Mouse (Mus musculus): ENCODE measurements around the gene Pifo.
"Not testable (repeated sequence)": the region's sequence is repeated elsewhere in the genome, so short reads cannot be mapped to it uniquely, and the experiment has no call there.

Gene Pifo

DNA sequence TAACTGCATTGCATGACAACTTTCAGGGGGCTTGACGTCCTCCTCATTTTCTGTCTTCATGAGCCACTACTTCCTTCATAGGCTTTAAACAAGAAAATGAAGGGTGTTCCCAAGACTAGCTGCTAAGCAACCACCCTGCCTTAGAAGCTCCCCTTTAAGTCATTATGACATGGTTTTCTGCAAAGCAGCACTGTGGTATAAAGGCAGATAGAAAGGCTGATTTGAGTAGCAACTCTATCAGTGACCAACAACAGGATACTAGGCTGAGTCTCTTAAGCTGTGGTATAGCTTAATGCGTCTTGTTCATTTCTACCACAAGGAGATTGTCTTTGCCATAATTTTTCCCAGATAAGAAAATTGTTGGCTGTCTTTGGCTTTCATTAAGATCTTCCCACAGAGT, at the start of gene Pifo:
TSS of gene Pifo (minus strand) at position 101 of the 400 bp plus-strand sequence.
- DNase-seq: no peak

DNA sequence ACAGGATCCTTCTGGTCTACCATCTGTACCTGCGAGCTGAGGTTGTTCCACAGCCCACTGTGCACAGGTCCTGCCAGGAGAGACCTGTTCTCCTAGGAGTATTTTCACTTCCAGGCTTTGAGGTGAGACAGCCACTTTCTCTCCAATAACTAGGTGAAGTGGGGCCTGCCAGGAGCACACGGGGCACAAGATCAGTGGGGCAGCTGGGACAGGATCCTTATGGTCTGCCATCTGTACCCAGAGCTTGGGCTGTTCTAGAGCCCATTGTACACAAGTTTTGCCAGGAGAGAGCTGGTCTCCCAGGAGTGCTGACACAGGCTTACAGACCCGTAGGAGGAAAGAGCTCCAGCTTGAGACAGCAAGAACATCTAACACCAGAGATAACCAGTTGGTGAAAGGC, 43.5 kb upstream of the Pifo start:
- no peak for DNase-seq

DNA sequence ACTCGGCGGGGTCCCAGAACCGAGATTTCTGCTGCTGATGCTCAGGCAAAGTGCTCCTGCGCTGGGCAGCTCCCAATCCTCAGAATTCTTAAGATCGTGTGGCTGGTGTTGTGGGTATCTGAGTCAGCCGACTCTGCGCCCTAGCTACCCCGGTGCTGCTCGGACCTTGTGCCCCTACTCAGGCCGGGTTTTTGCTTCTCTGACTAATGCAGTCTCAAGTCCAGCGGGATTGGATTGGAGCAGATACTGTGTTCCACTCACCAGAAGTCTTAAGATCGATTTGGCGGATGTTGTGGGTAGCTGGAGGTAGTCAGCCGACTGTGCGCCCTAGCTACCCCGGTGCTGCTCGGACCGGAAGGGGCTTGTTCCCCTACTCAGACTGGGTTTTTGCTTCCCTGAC, 37.5 kb upstream of the Pifo start:
- no peak for DNase-seq

DNA sequence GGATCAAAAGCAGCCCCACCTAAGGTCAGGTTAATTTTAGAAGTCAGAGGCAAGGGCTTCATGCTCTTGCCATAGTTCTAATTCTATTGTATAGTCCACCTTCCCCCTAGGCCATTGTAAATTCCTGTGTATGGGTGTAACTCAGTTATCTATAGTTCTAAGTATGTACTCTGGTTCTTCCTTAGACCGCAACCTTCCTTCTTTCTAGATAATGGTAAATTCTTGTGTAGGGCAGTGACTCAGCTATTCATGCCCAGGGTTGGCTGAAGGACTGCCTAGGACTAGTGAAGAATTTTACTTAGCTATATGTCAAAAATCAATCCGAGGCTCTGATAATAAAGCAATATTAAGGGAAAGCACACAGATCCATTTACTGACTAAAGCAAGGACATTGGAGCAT, 25.9 kb upstream of the Pifo start:
- no peak for DNase-seq

DNA sequence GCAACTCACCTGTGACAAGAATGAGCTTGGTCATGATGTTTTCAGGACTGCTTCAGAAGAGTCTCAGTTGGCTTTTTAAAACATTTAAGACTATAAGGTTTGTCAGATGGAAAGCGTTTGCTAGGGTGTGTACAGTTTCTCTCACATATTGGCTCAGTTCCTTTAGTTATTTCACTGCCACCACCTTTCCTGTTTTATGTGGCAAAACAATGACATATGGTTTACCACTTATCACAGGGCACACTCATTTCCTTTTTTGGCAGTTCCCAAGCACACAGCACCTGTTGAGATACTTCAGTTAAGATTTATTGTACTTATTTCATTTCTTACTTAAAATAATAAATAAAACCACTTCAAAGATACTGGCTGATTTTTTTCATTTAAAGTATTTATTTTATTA, 18.3 kb upstream of the Pifo start, which contains the start of gene Chil5:
TSS of gene Chil5 (minus strand) at position 34 of the 400 bp plus-strand sequence.
- no peak for DNase-seq

DNA sequence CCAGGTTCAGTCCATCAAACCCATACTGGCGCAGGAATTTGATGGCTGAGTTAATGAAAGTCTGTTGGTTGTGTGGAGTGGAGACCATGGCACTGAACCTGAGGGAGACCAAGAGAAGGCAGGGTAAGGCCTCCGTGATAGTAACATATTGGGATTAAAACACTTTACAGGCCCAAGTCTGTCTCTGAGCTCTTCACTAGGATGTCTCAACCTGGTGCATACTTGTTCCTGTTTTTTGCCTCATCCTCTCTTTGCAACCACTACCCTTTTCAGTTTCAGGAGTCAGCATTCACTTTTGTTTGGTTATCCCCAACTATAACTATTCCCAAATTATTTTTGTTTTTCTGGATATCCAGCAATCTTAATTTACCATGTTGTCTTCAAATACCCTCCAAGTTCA, 9.7 kb upstream of the Pifo start:
- no peak for DNase-seq

DNA sequence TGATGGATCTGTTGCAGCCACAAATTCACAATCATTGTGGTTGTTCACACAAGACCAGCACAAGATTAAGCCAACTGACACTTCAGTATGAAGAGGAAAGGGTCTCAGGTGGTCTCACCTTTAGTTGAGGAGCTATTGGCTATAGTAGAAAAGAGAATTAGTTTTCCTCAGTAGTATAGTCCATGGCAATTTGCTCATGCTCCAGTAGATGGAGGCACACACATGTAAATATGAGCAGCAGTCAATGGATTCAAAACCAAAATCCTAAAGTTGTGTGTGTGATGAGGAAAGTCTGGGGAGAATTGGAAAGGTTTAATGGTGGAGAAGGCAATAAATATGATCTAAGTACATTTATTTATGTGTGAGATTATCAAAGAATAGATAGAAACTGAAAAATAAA, 7.4 kb upstream of the Pifo start:
- DNase-seq: no peak

DNA sequence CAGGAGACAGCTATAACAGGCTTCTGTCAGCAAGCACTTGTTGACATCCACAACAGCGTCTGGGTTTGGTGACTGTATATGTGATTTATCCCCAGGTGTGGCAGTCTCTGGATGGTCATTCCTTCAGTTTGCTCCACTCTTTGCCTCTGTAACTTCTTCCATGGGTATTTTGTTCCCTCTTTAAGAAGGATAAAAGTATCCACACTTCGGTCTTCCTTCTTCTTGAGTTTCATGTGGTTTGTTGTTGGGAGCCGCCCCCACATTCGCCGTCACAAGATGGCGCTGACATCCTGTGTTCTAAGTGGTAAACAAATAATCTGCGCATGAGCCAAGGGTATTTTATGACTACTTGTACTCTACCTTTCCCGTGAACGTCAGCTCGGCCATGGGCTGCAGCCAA, 11.1 kb downstream of the Pifo start:
- DNase-seq: not testable (repeated sequence)

DNA sequence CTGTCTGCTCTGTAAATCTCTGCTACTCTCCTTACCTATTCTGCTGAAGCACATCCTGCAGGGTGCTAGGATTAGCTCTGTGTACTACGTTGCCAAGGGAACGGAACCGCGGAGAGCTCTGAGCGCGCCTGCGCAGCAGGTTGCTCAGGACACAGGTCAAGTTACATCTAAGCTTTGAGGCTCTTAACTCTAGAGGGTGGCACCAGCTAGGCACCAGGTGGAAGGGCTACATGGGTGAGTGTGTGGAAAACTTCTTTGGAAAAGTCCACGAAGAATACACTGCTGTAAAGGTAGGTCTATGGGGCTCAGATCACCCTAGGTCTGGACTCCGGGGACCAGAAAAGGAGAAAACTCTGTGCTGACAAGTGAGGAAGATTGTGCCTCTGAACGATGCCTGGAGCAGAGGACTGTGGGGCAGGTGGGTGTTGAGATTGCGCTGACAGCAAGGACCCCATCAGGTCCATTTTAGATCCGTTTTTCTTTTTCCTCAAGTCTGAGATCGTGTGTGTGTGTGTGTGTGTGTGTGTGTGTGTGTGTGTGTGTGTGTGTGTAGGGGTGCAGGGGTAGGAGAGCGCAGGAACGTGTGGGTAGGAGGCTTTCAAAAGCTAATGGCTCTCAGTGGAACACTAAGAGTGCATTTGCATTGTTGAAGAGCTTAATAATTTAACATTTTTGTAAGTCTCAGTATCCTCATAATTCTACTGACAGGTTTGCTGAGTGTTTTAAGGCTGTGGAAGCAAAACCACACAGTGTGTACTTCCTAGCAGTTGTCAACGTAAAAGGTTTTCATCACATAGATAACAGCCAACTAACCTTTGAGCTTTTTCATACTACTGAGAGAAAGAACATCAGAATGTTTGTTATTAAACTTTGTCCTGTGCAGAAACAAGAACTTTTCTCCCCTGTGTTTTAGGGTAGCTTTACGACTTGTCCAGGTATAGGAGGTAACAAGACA, 12.8 kb downstream of the Pifo start:
- DNase-seq: no peak

DNA sequence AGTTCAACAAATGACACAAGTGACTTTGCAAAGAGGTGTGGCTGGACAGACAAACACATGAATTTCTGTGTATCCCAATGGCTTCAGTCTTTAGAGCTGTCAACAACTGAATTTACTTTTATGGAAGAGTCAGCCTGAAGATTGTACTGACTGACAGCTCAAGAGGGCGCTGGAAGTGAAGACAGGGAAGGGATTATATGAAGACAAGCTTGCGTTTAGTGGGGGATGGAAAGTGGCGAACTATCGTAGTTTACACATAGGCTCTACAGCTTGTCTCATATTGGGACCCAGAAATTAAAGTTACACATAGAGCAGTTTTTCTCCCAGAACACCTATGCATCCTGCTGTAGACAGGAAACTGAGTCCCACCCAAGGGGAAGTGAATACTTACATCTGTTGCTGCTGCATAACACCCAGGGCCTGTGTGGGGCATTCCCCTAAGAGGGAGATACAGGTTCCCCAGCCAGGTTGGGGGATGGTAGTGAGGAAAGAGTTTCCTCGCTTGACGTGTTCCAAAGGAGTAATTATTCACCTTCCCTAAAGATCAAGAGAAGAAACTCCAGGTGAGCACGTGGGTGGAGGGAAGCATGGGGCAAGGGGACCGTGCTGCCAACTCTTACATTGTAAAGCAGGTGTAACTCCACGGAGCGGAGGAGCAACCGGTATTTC, 13.6 kb downstream of the Pifo start:
- DNase-seq: no peak

DNA sequence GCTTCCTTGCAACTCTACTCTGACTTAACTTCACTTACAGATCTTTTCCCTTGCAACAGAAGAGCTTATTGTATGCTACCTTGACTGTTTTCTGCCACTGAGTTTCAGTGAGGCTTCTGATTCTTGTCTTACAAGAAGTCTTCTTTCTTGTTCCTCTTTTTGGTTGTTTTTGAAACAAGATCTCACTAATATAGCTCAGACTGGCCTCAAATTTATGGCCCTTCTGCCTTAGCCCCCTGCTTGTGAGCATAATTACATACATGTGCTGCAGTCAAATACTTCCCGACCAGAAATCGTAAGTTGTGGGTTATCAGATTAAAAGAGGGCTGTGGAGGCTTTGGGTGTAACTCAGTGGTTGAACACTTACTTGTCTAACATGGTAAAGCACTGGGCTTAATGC, 19.7 kb downstream of the Pifo start:
- DNase-seq: no peak

DNA sequence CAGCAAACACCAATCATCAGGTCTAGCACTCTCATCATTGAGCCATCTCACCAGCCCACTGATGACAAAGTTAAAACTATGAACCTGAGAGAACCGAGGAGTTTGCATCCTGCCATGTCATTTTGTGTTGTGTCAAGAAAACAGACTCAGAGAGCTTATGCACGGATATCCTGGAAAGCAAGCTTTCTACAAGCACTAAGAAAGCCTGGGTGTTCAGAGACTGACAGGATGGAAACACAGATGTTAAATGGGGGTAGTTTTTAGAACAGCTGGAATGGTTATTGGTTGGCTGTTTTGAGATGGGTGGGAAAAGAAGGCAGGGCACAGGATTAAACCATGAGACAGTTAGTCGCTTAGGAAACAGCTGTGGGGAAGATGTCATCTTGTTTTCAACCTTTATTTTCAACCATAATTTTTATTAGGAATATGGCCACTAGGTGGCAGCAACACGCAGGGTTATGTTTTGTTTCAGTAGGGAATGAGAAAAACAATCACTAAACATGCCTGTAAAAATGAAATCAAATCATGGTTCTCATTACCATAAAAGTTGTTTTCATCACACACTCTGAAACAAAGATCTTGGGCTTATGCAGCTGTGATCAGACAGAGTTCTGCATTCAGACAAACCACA, 22.7 kb downstream of the Pifo start:
- peak; percentile 66 for DNase-seq

DNA sequence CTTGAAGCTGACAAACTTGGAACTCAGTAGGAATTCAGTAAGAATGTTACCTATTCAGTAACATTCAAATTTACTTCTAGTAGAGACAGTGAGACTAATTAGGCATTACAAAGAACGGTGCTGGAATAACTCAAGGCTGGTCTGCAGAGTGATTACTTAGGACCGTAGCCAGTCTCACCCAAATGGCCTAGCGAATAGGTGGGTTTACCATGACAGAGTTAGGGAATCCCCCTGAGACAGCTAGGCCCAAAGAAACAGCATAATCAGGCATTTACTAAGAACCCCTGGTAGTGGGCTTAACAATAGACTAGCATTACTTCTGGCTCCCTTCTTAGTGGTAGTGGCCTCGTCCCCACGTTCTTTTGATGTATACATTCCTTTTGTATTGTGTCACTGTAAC, 24.8 kb downstream of the Pifo start:
- DNase-seq: not testable (repeated sequence)

DNA sequence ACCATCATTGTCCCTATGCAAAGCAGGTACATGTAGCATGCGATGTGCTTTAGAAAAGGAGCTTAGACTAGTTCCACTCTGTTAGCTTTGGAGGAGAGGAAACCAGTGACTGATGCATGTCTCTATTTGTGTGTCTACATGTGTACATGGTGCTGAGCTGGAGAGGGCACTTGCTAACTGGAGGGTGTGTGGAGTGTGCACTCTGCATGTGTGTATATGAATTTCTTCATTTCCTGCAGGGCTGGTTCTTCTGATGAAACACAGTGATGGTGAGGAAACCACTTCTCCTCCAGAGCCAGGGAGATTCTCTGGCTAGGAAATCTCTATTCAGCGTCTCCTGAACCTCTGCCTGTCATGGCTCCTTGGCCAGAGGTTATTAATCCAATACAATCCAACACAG, 40.3 kb downstream of the Pifo start:
- no peak for DNase-seq

DNA sequence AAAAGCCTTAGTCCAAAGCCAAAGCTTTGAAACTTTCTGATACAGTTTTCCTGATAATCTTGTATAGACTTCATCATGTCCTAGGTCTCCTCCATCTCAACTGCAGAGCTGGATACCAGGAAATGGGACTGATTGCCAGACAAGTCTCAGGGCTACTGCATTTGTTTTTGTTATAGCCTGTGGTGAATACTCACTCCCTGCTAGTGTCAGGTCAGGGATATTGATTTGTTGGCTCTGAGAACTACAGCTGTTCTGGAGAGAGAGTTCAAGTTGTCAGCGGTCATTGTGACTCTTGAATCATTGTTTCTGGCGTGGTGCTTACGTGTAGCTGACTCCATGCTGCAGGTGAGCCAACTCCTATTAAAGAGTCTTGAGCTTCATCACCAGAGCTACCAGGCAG, 41.0 kb downstream of the Pifo start, which contains the start of gene Ovgp1:
TSS of gene Ovgp1 (plus strand) at position 301 of the 400 bp plus-strand sequence.
- DNase-seq: no peak

DNA sequence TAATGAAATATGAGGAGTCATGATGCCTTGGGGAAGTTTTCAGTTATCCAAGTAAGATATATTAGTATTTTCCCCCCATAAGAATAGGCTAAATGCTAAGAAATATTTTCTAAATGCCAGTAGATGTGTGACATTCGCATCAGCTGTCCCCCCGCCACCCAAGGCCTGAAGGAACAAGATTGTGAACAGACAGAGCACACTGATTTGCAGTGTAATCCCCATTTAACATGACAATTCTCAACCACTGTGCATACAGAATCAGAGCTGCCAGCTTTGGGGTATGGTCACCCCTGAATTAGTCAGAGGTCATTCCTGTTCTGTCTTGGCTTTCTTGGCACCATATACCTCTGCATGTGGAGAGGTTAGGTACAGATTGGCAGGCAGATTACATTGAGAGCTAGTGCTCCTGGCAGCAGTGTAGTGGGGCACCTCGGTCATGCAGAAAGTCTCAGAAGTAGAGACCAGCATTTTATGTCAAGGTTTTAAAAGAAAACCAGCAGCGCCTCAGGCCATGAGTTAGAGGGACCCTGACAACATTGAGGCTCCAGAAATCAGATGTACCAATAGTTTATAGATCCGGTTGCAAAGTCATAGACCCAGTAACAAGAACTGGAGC, 42.5 kb downstream of the Pifo start:
- DNase-seq: no peak

DNA sequence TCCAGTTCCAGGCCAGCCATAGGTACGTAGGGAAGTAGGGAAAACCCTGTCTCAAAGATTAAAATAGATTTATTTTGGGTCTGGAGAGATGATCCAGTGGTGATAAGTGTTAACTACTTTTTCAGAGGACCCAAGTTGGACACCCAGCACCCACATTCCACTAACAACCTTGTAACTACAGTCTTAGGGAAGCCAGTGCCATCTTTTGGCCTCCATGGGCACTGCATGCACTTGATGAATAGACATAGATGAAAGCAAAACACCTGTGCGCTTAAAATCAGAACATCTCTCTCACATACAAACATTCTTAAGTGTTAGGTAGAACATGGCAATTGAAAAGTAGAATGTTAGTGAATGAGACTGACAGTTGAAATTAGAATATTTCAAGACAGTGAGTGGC, 53.7 kb downstream of the Pifo start:
- no peak for DNase-seq

DNA sequence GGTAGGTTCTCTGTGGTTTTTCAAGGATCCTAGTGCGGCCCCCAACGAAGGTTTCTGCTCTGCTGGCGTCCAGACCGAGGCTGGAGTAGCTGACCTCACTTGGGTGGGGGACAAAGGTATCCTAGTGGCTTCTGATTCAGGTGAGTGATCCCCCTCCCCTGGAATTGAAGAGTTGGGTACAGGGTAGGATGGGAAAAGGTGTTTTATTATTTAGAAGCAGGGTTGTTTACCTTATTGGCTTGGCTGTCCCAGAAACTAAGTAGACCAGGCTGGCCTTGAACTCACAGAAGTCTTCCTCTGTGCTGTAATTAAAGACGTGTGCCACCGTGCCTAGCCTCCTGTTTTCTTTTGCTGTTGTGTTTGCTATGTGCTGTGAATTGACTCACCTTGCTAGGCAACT, 54.4 kb downstream of the Pifo start, which contains the start of gene Atp5f1:
TSS of gene Atp5f1 (minus strand) at position 101 of the 400 bp plus-strand sequence.
- no peak for DNase-seq

DNA sequence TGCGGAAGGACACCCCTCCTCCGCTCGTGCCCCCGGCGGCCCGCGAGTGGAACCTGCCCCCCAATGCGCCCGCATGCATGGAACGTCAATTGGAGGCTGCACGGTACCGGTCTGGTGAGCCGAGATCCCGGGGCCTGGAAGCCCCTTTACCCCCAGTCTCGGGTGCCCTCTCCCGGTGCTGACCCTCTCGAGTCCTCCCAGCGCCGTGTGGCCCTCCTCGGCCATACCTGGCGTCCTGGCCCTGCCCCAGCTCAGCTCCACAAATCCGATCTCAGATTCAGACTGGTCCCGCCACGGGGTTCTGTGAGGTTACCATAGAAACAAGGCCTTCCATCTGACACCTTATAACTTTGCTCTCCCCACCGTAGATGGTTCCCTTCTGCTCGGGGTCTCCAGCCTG, 54.9 kb downstream of the Pifo start:
- DNase-seq: no peak

DNA sequence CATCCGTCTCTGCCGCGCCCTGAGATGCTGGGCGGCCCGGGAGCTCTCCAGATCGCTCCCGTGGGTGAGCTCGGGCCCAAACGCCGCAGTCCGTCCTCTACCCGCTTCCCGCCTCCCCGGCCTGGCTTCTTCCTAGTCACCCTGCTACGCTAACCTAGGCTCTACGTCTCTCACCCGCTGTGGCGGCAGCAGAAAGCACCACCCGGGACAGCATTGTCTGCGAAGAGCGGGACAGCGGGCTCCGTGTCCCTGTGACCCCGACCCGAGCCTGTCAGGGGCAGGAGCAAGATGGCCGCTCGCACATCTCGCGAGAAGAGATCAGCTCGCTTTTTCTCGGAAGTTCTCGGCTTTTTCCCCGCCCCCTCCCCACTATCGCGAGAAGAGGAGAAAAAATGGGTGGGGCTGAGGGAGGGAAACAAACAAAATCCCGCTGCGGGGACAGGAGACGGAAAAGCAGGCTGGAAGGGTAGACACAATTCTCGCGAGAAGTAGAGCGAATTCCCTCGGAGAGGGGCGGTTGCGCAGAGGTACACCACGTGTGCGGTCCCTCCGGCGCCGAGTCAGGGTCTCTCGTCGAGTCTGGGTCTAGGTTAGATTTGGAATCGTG, 55.4 kb downstream of the Pifo start, which contains the start of gene Wdr77:
TSS of gene Wdr77 (plus strand) at position 396 of the 607 bp plus-strand sequence.
- peak; percentile 95 for DNase-seq

DNA sequence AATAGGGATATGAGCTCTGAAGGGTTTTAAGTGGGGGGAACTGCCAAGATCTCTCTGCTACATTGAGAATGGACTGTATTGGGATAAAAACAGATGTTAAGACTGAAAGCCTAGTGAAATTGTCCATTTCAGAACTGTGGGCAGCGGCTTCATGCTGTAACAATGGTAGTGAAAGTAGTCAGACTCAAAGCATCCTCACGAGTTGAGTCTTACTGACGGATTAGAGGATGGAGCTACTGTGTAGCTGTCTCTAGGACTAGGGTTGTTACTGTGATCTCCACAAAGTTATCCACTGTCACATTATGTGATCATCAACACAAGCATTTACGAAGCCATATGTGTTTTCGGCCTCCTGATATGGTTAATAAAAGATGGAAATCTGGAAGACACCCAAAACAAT, 56.2 kb downstream of the Pifo start:
- no peak for DNase-seq

DNA sequence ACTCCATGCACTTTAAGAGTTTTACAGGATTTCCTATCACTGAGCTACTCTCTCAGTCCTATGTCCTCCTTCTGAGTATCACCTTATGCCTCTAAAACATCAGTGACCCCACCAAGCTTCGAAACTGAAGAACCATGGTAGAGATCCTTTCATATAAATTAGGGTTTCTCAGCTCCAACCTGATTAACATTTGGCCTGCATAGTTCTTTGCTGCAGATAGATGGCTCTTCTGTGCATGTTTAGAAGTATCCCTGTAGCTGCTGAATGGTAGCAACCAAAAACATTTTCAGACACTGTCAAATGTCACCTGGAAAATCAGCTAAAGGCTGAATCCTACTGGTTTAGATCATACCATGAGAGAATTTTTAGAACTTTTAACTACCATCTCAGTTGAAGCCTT, 57.2 kb downstream of the Pifo start:
- no peak for DNase-seq

DNA sequence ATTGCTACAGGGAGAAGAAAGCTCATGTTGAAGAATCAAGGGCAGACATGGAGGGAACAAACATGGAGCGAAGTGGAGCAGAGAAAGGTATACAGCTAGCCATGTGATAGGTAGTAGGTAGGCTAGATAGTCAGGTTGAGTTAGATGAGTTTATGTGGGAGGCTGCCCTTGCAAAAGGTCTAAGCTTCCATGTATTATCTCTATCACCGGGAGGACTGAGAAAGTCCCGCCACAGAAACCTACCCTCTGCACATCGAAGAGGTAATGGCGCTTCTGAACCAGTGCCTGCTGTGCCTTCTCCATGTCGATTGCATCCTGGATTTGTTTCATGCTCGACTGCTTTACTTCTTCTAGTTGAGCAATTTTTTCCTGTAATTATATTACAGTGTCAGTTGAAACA, 63.1 kb downstream of the Pifo start:
- no peak for DNase-seq
